Mouse (Mus musculus): ENCODE results near the gene Nav1. TPM values are rescaled to one million over a fixed set of nuclear protein-coding genes. Genes with fewer than 3 reads are reported as not detected.

Nav1 gene
- total and polyA plus RNA-seq, 2 experiments from 2014 or later = 39.9 to 90.0 TPM

- Histone ChIP-seq H3K4me3 (ENCODE audit: low read length) (no peak overlapping the region), H3K4me2 (ENCODE audit: low read depth, low read length) (no peak overlapping the region), H3K4me1 (ENCODE audit: insufficient read depth, low read length) (0 out of 2 replicates have a peak, but pooled peaks cover 7% of the 10 kb centered on the region), H3K27me3 (ENCODE audit: insufficient read depth, low read length) (no peaks in the 10 kb centered on the region), H3K36me3 (ENCODE audit: insufficient read depth, low read length) (peaks cover 9% of the 10 kb centered on the region), H3K9ac (replicated peaks; ENCODE audit: low read length) (no peak overlapping the region), H3K9me3 (ENCODE audit: low read length) (no peaks in the 10 kb centered on the region), H3K27ac (no peak overlapping the region)
- ATAC-seq (no peak), DNase-seq (ENCODE audit: low spot score) (no peak)
- 61% methylated on average over 4 of the region's 4 CpGs for WGBS
- no peak for TF ChIP-seq CTCF (IDR thresholded peaks at IDR 0.05; ENCODE audit: low read depth)
These were observed 82.6 kb downstream of the Nav1 start for GRCm38 (mm10) chr1:135524518-135524860.

GRCm38 (mm10) chr1:135523780-135524517 is 83.1 kb downstream of the Nav1 start:
- no peaks in the 10 kb centered on the region for H3K9me3 ChIP-seq (ENCODE audit: low read length)
- no peak overlapping the region for H3K4me2 ChIP-seq (ENCODE audit: low read depth, low read length)
- no peak for TF ChIP-seq CTCF (IDR thresholded peaks at IDR 0.05; ENCODE audit: low read depth)
- ATAC-seq = peak; percentile 33; the same call in 1 of the 2 replicates
- peaks cover 11% of the 10 kb centered on the region; the same call in 1 of the 2 replicates for H3K4me1 ChIP-seq (ENCODE audit: insufficient read depth, low read length)
- no peaks in the 10 kb centered on the region for H3K27me3 ChIP-seq (ENCODE audit: insufficient read depth, low read length)
- H3K4me3 ChIP-seq (ENCODE audit: low read length) = no peak overlapping the region
- H3K36me3 ChIP-seq (ENCODE audit: insufficient read depth, low read length) = peaks cover 8% of the 10 kb centered on the region; the same call in 1 of the 2 replicates
- WGBS = 69% methylated on average over 12 of the region's 12 CpGs
- no peak overlapping the region; the same call in 1 of the 2 replicates for H3K27ac ChIP-seq
- no peak overlapping the region for H3K9ac ChIP-seq (replicated peaks; ENCODE audit: low read length)
- no peak for DNase-seq (ENCODE audit: low spot score)

- WGBS = 76% methylated on average over 2 of the region's 2 CpGs
- Histone ChIP-seq H3K9me3 (ENCODE audit: low read length) (no peaks in the 10 kb centered on the region), H3K4me2 (ENCODE audit: low read depth, low read length) (no peak overlapping the region), H3K36me3 (ENCODE audit: insufficient read depth, low read length) (peaks cover 6% of the 10 kb centered on the region; the same call in 1 of the 2 replicates), H3K9ac (replicated peaks; ENCODE audit: low read length) (no peak overlapping the region), H3K4me3 (ENCODE audit: low read length) (no peak overlapping the region), H3K27ac (no peak overlapping the region), H3K4me1 (ENCODE audit: insufficient read depth, low read length) (peaks cover 13% of the 10 kb centered on the region; the same call in 1 of the 2 replicates), H3K27me3 (ENCODE audit: insufficient read depth, low read length) (no peaks in the 10 kb centered on the region)
- no peak for DNase-seq (ENCODE audit: low spot score)
- no peak for ATAC-seq
- TF ChIP-seq CTCF (IDR thresholded peaks at IDR 0.05; ENCODE audit: low read depth) = no peak
These were observed 83.8 kb downstream of the Nav1 start for GRCm38 (mm10) chr1:135523344-135523743.

- peaks cover 13% of the 10 kb centered on the region; the same call in 1 of the 2 replicates for H3K4me1 ChIP-seq (ENCODE audit: insufficient read depth, low read length)
- TF ChIP-seq CTCF (IDR thresholded peaks at IDR 0.05; ENCODE audit: low read depth) = no peak
- no peak overlapping the region for H3K4me2 ChIP-seq (ENCODE audit: low read depth, low read length)
- no peak for ATAC-seq
- no peak overlapping the region for H3K4me3 ChIP-seq (ENCODE audit: low read length)
- no peak overlapping the region for H3K9ac ChIP-seq (replicated peaks; ENCODE audit: low read length)
- WGBS = 84% methylated on average over 13 of the region's 13 CpGs
- H3K36me3 ChIP-seq (ENCODE audit: insufficient read depth, low read length) = no peaks in the 10 kb centered on the region
- no peaks in the 10 kb centered on the region for H3K27me3 ChIP-seq (ENCODE audit: insufficient read depth, low read length)
- no peak for DNase-seq (ENCODE audit: low spot score)
- H3K27ac ChIP-seq = no peak overlapping the region
- no peaks in the 10 kb centered on the region for H3K9me3 ChIP-seq (ENCODE audit: low read length)
These were observed 86.4 kb downstream of the Nav1 start for GRCm38 (mm10) chr1:135520550-135521168.

GRCm38 (mm10) chr1:135518661-135519060 is 88.4 kb downstream of the Nav1 start:
- ATAC-seq (peak; percentile 83), DNase-seq (ENCODE audit: low spot score) (peak; percentile 83)
- no peaks in the 10 kb centered on the region for H3K9me3 ChIP-seq (ENCODE audit: low read length)
- 15% methylated on average over 5 of the region's 5 CpGs for WGBS
- no peak overlapping the region for H3K9ac ChIP-seq (replicated peaks; ENCODE audit: low read length)
- no peak overlapping the region for H3K4me2 ChIP-seq (ENCODE audit: low read depth, low read length)
- no peak for TF ChIP-seq CTCF (IDR thresholded peaks at IDR 0.05; ENCODE audit: low read depth)
- peaks cover 9% of the 10 kb centered on the region for H3K4me1 ChIP-seq (ENCODE audit: insufficient read depth, low read length)
- no peaks in the 10 kb centered on the region for H3K36me3 ChIP-seq (ENCODE audit: insufficient read depth, low read length)
- peak overlapping the region; percentile 36; the same call in 1 of the 2 replicates for H3K27ac ChIP-seq
- H3K27me3 ChIP-seq (ENCODE audit: insufficient read depth, low read length) = no peaks in the 10 kb centered on the region
- H3K4me3 ChIP-seq (ENCODE audit: low read length) = no peak overlapping the region

- no peaks in the 10 kb centered on the region for H3K27me3 ChIP-seq (ENCODE audit: insufficient read depth, low read length)
- H3K4me3 ChIP-seq (ENCODE audit: low read length) = no peak overlapping the region
- 82% methylated on average over 6 of the region's 6 CpGs for WGBS
- no peaks in the 10 kb centered on the region for H3K36me3 ChIP-seq (ENCODE audit: insufficient read depth, low read length)
- no peak overlapping the region for H3K4me2 ChIP-seq (ENCODE audit: low read depth, low read length)
- TF ChIP-seq CTCF (IDR thresholded peaks at IDR 0.05; ENCODE audit: low read depth) = no peak
- DNase-seq (ENCODE audit: low spot score) = no peak
- H3K4me1 ChIP-seq (ENCODE audit: insufficient read depth, low read length) = peaks cover 15% of the 10 kb centered on the region
- H3K9ac ChIP-seq (replicated peaks; ENCODE audit: low read length) = no peak overlapping the region
- H3K27ac ChIP-seq = no peak overlapping the region
- ATAC-seq = no peak
- H3K9me3 ChIP-seq (ENCODE audit: low read length) = no peaks in the 10 kb centered on the region
These were observed 89.6 kb downstream of the Nav1 start for GRCm38 (mm10) chr1:135517469-135517868.
